ENCODE assay signal across 18 mouse cellular contexts in genomic region chr8:45414965-45415364, GRCm38 (mm10). TPM values are rescaled to one million over a fixed set of nuclear protein-coding genes. Genes with fewer than 3 reads are reported as not detected.
A peak's percentile ranks its signal among the peaks of the same experiment; 100 is the strongest.
DNase-seq lines count a peak whose midpoint lies in the region; ATAC-seq and TF ChIP-seq lines count a peak whose summit lies in the region.
"Had no signal": no experiment of that assay in that cellular context is flagged by ENCODE, and none has a peak within 500 bp of the region (broad histone marks: within the 10 kb centered on the region; RNA-seq: fewer than 3 reads in every experiment).

No protein-coding gene starts in this region.

- H3K27ac ChIP-seq in kidney, adult 2 months (ENCODE audit: insufficient read depth, low read depth, low read length): no peak overlapping the region
- no peak overlapping the region for H3K27ac ChIP-seq in lung, postnatal 0 days (ENCODE audit: low read length)
- no peak overlapping the region for H3K27ac ChIP-seq in limb, embryonic 10.5 days
- H3K27ac ChIP-seq: embryonic facial prominence, embryonic 13.5 days; forebrain, embryonic 10.5 days; heart, adult 2 months; left cerebral cortex, adult 2 months; liver, embryonic 14.5 days had no signal

- no peaks in the 10 kb centered on the region for H3K36me3 ChIP-seq in kidney, adult 2 months (ENCODE audit: control insufficient read depth, insufficient read depth, low read length)
- no peaks in the 10 kb centered on the region for H3K36me3 ChIP-seq in lung, postnatal 0 days (ENCODE audit: insufficient read depth, low read length)
- no peaks in the 10 kb centered on the region for H3K36me3 ChIP-seq in limb, embryonic 10.5 days
- H3K36me3 ChIP-seq: embryonic facial prominence, embryonic 13.5 days; forebrain, embryonic 10.5 days had no signal

- WGBS in kidney, adult 2 months: 57% methylated on average over 7 of the region's 7 CpGs
- 59% methylated on average over 7 of the region's 7 CpGs for WGBS in lung, postnatal 0 days
- WGBS in lung, adult 2 months: 63% methylated on average over 7 of the region's 7 CpGs
- 88% methylated on average over 7 of the region's 7 CpGs for WGBS in limb, embryonic 10.5 days

- no peak overlapping the region for H3K4me3 ChIP-seq in kidney, adult 2 months (ENCODE audit: insufficient read depth, low read depth, low read length)
- no peak overlapping the region for H3K4me3 ChIP-seq in lung, postnatal 0 days (ENCODE audit: low read depth, low read length)
- no peak overlapping the region for H3K4me3 ChIP-seq in lung, adult 2 months (replicated peaks; ENCODE audit: extremely low read depth, low read depth, low read length)
- H3K4me3 ChIP-seq in limb, embryonic 10.5 days: no peak overlapping the region
- H3K4me3 ChIP-seq: embryonic facial prominence, embryonic 13.5 days; forebrain, embryonic 10.5 days; heart, adult 2 months; left cerebral cortex, adult 2 months had no signal

- ATAC-seq in lung, postnatal 0 days: no peak
- peak; percentile 86 for ATAC-seq in megakaryocyte progenitor cell, adult 5-6 weeks (replicated peaks; ENCODE audit: poor library complexity)

- no peaks in the 10 kb centered on the region; the same call in 1 of the 2 replicates for H3K27me3 ChIP-seq in kidney, adult 2 months (replicated peaks; ENCODE audit: control insufficient read depth, insufficient read depth, low read length)
- H3K27me3 ChIP-seq in lung, postnatal 0 days (replicated peaks; ENCODE audit: insufficient read depth, low read length): no peaks in the 10 kb centered on the region
- H3K27me3 ChIP-seq in limb, embryonic 10.5 days (ENCODE audit: low read depth, poor library complexity, severe bottlenecking): no peaks in the 10 kb centered on the region
- H3K27me3 ChIP-seq: embryonic facial prominence, embryonic 13.5 days had no signal

- TF ChIP-seq CTCF in kidney, adult 2 months (conservative IDR thresholded peaks at IDR 0.05; ENCODE audit: insufficient read depth, insufficient read length, low read depth, low read length): no peak
- TF ChIP-seq CTCF in lung, postnatal 0 days (IDR thresholded peaks at IDR 0.05): no peak
- TF ChIP-seq CTCF in lung, adult 2 months (IDR thresholded peaks at IDR 0.05; ENCODE audit: insufficient read depth, low read length): no peak

- no peak for TF ChIP-seq POLR2A in kidney, adult 2 months (IDR thresholded peaks at IDR 0.05; ENCODE audit: low read depth, low read length)
- no peak for TF ChIP-seq POLR2A in lung, adult 2 months (IDR thresholded peaks at IDR 0.05; ENCODE audit: borderline replicate concordance, extremely low read depth, low read depth, low read length)

- H3K4me2 ChIP-seq in lung, postnatal 0 days (replicated peaks; ENCODE audit: low read depth, low read length): no peak overlapping the region
- H3K4me2 ChIP-seq: embryonic facial prominence, embryonic 13.5 days; midbrain, embryonic 11.5 days had no signal

- H3K9ac ChIP-seq in lung, postnatal 0 days (replicated peaks; ENCODE audit: low read depth): no peak overlapping the region
- H3K9ac ChIP-seq: embryonic facial prominence, embryonic 13.5 days; liver, embryonic 14.5 days had no signal

- no peak for TF ChIP-seq EP300 in lung, postnatal 0 days (IDR thresholded peaks at IDR 0.05)

- peak; percentile 5 for DNase-seq in kidney, adult 2 months
- no peak for DNase-seq in kidney, postnatal 14 days
- DNase-seq in lung, postnatal 0 days (ENCODE audit: low spot score): peak; percentile 12
- DNase-seq in lung, adult 2 months: no peak
- peak; percentile 36 for DNase-seq in telencephalon, adult 2 months (ENCODE audit: low read depth, low spot score)
- DNase-seq in kidney, adult 9 months: no peak
- DNase-seq in limb, embryonic 10.5 days (ENCODE audit: low spot score): no peak
- DNase-seq: adrenal gland, postnatal 10 days; cerebellum, postnatal 36 days; heart, postnatal 14 days; right cerebral cortex, postnatal 25 days had no signal

- H3K9me3 ChIP-seq in lung, postnatal 0 days (ENCODE audit: low read length): no peaks in the 10 kb centered on the region
- no peaks in the 10 kb centered on the region for H3K9me3 ChIP-seq in limb, embryonic 10.5 days (replicated peaks)
- H3K9me3 ChIP-seq: embryonic facial prominence, embryonic 13.5 days; forebrain, embryonic 10.5 days had no signal

- H3K4me1 ChIP-seq in kidney, adult 2 months (ENCODE audit: control insufficient read depth, insufficient read depth, low read length): peaks cover 10% of the 10 kb centered on the region
- H3K4me1 ChIP-seq in lung, postnatal 0 days (ENCODE audit: insufficient read depth, low read depth, low read length): no peaks in the 10 kb centered on the region
- H3K4me1 ChIP-seq in lung, adult 2 months (ENCODE audit: control insufficient read depth, insufficient read depth, low read length): peaks cover 6% of the 10 kb centered on the region; the same call in 1 of the 2 replicates
- H3K4me1 ChIP-seq in limb, embryonic 10.5 days: peaks cover 7% of the 10 kb centered on the region; the same call in 1 of the 2 replicates
- H3K4me1 ChIP-seq: embryonic facial prominence, embryonic 13.5 days had no signal

RNA-seq across cellular contexts. Expression of gene Tlr3, which starts 4.1 kb away (rescaled TPM):
- polyA plus RNA-seq in kidney, adult 2 months (2012; rRNA removed): 4.5 and 4.6 TPM in 2 replicates
- 6.3 and 7.3 TPM in 2 replicates for polyA plus RNA-seq in lung, postnatal 0 days (2015; fragmentation: Nextera tagmentation; extraction: Ambion mirVana)
- 5.3 and 6.8 TPM in 2 replicates for polyA plus RNA-seq in lung, adult 2 months (2012; rRNA removed)
- 1.2 and 1.9 TPM in 2 replicates for total RNA-seq in megakaryocyte progenitor cell, adult 5-6 weeks (2015)
- 0.24 and 1.6 TPM in 2 replicates for total RNA-seq in megakaryocyte progenitor cell, adult 5-6 weeks (2017)
- 0.48 and 0.74 TPM in 2 replicates for polyA plus RNA-seq in limb, embryonic 10.5 days (2016; fragmentation: Nextera tagmentation; extraction: Ambion mirVana)

RNA-seq across cellular contexts. Expression of gene Fam149a, which starts 32.9 kb away (rescaled TPM):
- 31.0 and 31.6 TPM in 2 replicates for polyA plus RNA-seq in kidney, adult 2 months (2012; rRNA removed)
- 7.3 and 8.4 TPM in 2 replicates for polyA plus RNA-seq in lung, postnatal 0 days (2015; fragmentation: Nextera tagmentation; extraction: Ambion mirVana)
- 10.7 and 10.9 TPM in 2 replicates for polyA plus RNA-seq in lung, adult 2 months (2012; rRNA removed)
- 0.17 and 0.32 TPM in 2 replicates for total RNA-seq in megakaryocyte progenitor cell, adult 5-6 weeks (2015)
- 0.04 and 0.07 TPM in 2 replicates for total RNA-seq in megakaryocyte progenitor cell, adult 5-6 weeks (2017)
- polyA plus RNA-seq in limb, embryonic 10.5 days (2016; fragmentation: Nextera tagmentation; extraction: Ambion mirVana): 12.8 and 13.5 TPM in 2 replicates

Comparison
In these comparisons a context has a peak if more than half of its experiments do, and no peak if none do; other contexts are left out.
1. DNase-seq: peak in kidney, adult 2 months (single experiment), lung, postnatal 0 days (single experiment) and telencephalon, adult 2 months (single experiment); none in kidney, postnatal 14 days (single experiment), lung, adult 2 months (single experiment), kidney, adult 9 months (single experiment) and limb, embryonic 10.5 days (single experiment).